Mouse (Mus musculus): ENCODE results near the gene Bmp6.

DNA sequence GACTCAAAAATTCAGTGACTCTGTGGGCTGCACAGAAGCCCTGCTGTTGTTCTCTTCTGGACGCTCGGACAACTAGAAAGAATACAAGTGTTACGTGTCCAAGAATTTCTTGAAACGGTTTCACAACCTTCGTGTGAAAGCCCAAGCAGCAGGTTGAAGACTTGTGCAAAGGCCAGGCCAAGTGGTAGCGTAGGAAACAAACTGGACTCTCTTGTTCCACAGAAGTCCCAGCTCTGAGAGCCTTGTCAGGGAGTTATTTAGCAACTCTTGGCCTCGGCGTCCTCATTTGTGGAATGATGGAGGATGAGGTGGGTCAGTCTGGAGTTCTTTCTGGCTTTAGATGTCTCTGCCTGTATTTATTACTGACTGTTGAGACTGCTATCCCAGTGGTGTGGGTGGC is 55.8 kb downstream of the Bmp6 start:
- TF ChIP-seq POLR2A (IDR thresholded peaks at IDR 0.05; ENCODE audit: insufficient read depth, low read length) (no peak), CTCF (IDR thresholded peaks at IDR 0.05; ENCODE audit: low read depth, low read length) (no peak), EP300 (IDR thresholded peaks at IDR 0.05; ENCODE audit: insufficient read depth, low read depth, low read length) (no peak)

All from ES-Bruce4 (cell line).